Mouse (Mus musculus): ENCODE results near the gene Scnn1g.

Scnn1g gene

DNA sequence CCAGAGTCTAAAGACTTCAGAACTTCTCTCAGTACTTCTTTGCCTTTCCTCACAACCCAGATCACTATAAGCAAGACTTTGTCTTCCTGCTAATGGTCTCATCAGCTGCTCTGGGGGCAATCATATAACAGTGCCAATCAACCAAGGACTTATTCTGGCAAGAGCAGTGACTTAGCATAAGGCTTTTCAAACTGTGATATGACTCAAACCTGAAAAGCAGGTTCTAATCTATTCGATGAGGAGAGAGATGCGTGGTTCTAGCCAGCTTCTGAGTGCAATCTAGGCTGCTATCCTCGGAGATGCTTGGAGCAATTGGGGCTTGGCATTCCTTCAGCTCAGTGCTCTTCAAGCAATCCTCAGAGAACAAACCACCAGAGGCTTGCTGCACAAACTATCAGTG, 44.7 kb downstream of the Scnn1g start:
- DNase-seq, result no peak

DNA sequence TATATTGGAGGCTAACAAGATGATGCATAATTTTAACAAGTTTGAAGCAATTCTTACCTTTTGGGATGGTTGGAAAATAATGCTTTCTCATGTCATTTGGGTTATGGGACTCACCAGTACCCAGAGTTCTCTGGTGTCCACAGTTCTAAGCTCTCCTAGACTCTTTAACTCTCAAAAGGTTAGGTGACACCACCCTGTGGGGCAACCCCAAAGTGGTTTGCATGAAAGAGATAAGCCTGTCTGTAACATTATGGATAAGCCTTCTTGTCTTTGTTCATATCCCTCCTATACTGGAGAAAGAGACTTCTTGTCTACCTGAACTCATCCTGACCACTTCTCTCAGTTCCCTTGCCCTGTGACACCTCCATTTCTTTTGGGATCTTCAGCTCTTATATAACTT, 45.1 kb downstream of the Scnn1g start:
- no peak for DNase-seq

DNA sequence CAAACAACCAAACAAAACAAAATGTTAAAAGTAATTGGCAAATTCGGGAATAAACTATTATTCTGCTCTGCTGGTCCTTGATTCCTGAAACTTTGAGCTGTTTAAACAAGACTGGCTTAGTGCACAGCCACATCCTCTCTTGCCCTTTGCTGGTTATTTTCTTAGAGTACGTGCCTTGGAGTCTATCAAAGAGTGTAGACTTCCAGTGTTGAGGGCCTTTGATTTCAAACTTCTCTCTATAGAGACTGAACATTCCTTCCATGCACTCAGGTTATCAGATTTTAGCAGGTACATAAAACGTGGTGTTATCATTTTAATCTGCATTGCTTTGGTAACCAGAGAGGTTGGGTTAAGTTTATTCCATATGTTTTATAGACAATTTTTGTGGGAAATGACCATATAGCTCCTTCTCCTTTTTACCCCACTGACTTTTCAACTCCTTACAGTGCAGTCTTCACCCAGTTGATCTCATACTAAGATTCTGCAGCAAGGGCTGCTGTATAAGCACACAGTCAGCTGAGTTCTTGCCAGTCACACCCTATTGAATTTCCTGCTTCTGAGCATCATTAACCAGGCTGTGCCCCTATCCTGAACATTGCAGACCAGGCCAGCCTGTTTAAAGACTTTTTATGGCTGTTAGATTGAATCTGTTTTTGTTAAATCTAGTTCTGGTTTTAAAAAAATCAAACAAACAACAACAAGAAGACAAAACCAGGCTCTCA, 48.1 kb downstream of the Scnn1g start:
- DNase-seq, result no peak

DNA sequence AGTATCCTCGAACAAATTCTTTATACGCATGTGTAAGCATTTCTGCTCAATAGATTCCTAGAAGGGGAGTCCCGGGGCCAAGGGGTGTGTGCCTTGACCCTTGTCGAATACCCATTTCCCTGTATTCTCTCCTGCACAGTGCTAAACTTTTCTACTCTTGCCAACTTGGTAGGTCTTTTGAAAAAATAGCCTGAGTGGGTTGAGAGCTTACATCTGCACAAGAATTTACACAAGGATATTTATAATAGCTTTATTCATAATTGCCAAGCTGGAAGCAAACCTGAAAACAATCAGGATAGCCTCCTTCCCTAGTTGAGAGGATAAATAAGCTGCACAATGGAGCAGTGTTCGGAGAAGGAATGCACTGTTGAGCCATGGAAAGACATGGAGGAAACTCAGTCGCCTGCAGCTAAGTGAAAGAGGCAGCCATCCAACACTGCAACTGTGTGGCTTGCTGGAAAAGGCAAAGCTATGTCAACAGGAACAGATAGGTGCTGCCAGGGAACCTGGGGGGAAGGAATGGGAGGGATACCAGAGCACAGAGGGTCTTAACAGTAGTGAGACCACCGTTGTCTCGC, 51.5 kb downstream of the Scnn1g start:
- DNase-seq, result no peak

DNA sequence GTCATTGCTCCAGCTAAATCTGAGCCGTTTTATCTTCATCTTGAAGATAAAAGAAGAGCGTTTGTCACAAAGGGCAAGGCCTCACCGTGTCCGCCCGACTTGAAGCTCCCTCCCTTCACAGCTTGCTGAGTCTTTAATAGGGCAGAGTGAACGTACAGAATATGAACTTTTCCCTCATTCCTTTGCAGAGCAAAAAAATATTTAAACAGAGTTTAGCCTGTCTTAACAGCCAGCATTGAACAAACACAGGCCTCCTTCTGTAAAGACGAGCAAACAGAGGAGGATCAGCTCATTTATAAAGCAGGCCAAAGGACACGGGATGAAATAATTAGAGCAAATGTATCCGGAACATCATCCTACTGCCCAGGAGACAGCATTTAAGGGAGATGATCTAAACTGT, 63.5 kb downstream of the Scnn1g start:
- DNase-seq, result no peak

DNA sequence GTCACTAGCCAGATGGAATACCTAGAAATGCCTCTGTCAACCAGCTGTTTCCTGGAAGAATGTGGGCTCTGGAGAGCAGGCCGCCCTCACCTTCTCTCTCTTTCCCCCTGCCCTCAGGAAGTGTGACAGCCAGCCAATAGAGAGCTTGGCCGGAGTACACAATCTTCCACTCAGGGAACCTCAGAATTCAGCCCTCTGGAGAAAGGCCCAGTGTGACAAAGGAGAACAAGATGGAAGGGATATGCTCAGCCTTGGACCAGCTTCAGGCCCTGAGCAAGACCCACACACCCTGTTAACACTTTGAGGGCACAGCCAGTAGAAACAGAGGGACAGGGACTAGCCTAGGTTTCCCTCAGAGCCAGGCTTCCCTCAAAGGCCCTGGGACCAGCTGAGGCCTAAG, 68.2 kb downstream of the Scnn1g start:
- no peak for DNase-seq

DNA sequence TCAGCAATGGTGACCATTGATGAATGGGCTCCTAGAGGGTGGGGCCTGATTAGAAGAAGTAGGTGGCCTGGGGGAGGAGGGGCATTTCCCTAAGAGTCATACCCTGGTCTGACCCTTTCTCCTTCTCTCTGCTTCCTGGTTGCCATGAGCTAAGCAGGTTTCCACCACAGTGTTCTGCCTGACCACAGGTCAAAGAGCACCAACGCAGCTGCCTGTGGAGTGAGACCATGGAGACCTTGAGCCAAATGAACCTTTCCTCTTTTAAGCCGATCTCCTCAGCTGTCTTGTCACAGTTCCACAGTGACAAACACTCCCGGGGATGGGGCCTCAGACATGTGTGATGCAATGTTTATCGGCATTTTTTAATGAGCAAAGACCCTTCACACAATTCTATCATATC, 68.7 kb downstream of the Scnn1g start:
- DNase-seq, result no peak

DNA sequence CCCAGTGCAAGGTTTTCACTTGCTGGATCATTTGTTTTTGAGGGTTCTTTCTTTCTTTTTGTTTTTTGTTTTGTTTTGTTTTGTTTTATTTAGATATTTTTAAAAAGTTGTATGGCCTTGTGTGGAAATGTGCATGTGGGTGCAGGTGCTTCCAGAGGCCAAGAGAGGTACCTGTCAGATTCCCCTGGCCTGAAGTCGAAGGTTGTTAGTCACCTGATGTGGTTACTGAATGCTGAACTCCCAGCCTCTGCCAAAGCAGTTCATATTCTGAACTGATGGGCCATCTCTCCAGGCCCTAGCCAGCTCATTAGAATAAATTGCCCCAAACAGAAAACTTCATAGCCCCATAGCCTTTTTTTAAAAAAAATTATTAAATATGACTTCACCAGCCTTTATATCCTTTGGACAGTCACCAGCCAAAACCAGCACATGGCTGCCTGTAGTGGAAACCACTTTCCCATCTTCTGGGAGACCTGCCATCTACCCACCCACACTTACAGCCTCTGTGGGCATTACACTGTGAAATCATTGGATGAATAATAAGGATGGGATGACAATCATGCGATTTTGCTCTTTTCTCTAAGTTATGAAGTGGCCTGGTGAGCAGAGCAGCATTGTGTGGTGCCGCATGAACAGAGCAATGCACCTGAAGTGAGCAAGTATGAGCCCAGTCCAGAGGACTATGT, 71.7 kb downstream of the Scnn1g start:
- DNase-seq, result no peak

DNA sequence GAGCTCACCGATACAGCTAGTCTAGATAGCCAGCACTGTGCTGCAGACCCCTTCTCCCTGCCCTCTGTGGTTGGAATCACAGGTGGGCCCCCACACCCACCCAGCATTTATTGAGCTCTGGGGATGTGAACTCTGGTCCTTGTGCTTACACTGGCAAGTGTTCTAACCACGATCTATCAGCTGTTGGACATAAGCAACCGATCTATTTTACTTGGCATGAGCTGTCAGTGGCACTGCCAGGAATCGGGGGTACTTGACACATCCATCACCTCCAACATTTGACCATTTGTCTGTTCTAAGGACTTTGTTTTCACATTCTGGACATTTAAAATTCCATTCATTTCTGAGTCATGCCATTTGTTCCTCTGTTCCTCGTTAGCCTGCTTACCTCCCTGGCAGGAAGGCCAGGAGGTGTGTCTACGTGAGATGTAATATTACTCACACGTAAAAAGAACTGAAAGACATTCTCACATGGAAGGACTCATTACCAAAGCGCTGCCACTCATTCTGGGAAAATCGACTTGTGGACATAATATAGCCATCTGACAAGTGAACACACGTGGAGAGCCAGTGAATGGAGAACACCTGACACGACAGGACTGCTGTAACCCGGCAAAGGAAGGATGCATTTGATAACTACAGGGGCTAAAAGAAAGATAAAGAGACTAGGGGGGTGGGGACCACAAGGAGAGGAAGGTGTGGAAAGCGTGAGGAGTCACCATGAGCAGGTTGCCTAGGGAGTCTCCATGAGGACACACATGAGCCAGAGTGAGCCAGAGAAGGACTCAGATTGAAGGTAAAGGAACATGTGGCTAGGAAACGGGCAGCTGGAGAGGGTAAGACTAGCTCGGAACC, 73.7 kb downstream of the Scnn1g start:
- no peak for DNase-seq

Data from cerebellum, adult 8-10 months (tissue).